Comparison of ENCODE assay signal across 8 mouse cellular contexts in genomic region chr3:25143555-25144311, GRCm38 (mm10). TPM values are rescaled to one million over a fixed set of nuclear protein-coding genes. Genes with fewer than 3 reads are reported as not detected.
DNase-seq lines count a peak whose midpoint lies in the region; ATAC-seq and TF ChIP-seq lines count a peak whose summit lies in the region.

TSS of gene Naaladl2 (minus strand) at chr3:25144261.

- peak within 1 kb of the TSS; percentile 85 for H3K9ac ChIP-seq in hindbrain, embryonic 16.5 days (ENCODE audit: low read depth, low read length)

- no peaks in the 10 kb centered on the region for H3K36me3 ChIP-seq in hindbrain, embryonic 16.5 days (ENCODE audit: control insufficient read depth, insufficient read depth, low read length)

- DNase-seq in adrenal gland, adult 18-20 months (ENCODE audit: low spot score in 2 of 2), result peak; percentile 42 to 46
- DNase-seq in cerebellum, postnatal 4 days (ENCODE audit: low spot score in 2 of 2), result peak; percentile 43 to 75
- DNase-seq in gastrocnemius, adult 2 months, result peak; percentile 76
- peak; percentile 25 to 70 for DNase-seq in left cerebral cortex, adult 9 months (ENCODE audit: low spot score in 2 of 2)
- DNase-seq in lung, postnatal 4 days, result peak; percentile 57 to 77
- peak; percentile 71 for DNase-seq in right cerebral cortex, postnatal 4 days

- peak; percentile 95 for ATAC-seq in hindbrain, embryonic 16.5 days
- no peak for ATAC-seq in monocyte, adult 5-6 weeks (replicated peaks; ENCODE audit: insufficient number of reproducible peaks, low FRiP score, low TSS enrichment, poor library complexity, severe bottlenecking)

- intact Hi-C loops in gastrocnemius, adult 2 months (cut with DNase I), result no loop called here

- H3K27me3 ChIP-seq in hindbrain, embryonic 16.5 days (replicated peaks; ENCODE audit: control insufficient read depth, insufficient read depth, low read length), result no peaks in the 10 kb centered on the region

- under 1% methylated on average over 69 of the region's 93 CpGs for WGBS in hindbrain, embryonic 16.5 days

- H3K4me2 ChIP-seq in hindbrain, embryonic 16.5 days (ENCODE audit: low read length), result peak within 1 kb of the TSS; percentile 79

- peak within 1 kb of the TSS; percentile 80 for H3K4me3 ChIP-seq in gastrocnemius, adult 2 months
- peak within 1 kb of the TSS; percentile 83 for H3K4me3 ChIP-seq in hindbrain, embryonic 16.5 days (ENCODE audit: low read length)

- peaks cover 5% of the 10 kb centered on the region; the same call in 1 of the 2 replicates for H3K4me1 ChIP-seq in hindbrain, embryonic 16.5 days (ENCODE audit: control insufficient read depth, insufficient read depth, low read depth, low read length)

- TF ChIP-seq CTCF in gastrocnemius, adult 2 months (IDR thresholded peaks at IDR 0.05), result no peak

- H3K27ac ChIP-seq in gastrocnemius, adult 2 months, result peak within 1 kb of the TSS; percentile 86
- H3K27ac ChIP-seq in hindbrain, embryonic 16.5 days (ENCODE audit: low read depth, low read length), result peak within 1 kb of the TSS; percentile 87

- H3K9me3 ChIP-seq in hindbrain, embryonic 16.5 days (ENCODE audit: control insufficient read depth, low read length), result no peaks in the 10 kb centered on the region

RNA-seq across cellular contexts. Expression of gene Naaladl2, which starts in this region (rescaled TPM):
- 1 to 10 TPM; 2.7 TPM for total RNA-seq in adrenal gland, adult 18-20 months (2021)
- total RNA-seq in gastrocnemius, adult 2 months (2021), result 1 to 10 TPM in 1 of 2 experiments, under 1 TPM in 1; 0.33 to 1.0 TPM
- polyA plus RNA-seq in hindbrain, embryonic 16.5 days (2015; fragmentation: Nextera tagmentation; extraction: Ambion mirVana), result 0.92 and 0.99 TPM in 2 replicates
- not detected in 3 replicates for total RNA-seq in monocyte, adult 5-6 weeks (2017)

Comparison
In these comparisons a context has a peak if more than half of its experiments do, and no peak if none do; other contexts are left out.
1. Peak in ATAC-seq, H3K4me3 ChIP-seq, H3K27ac ChIP-seq, H3K9ac ChIP-seq and H3K4me2 ChIP-seq in hindbrain, embryonic 16.5 days; RNA of the gene not detected or under 1 TPM.